Mouse (Mus musculus): ENCODE results near the gene Wrnip1. TPM values are rescaled to one million over a fixed set of nuclear protein-coding genes. Genes with fewer than 3 reads are reported as not detected.

The Wrnip1 gene
- polyA plus RNA-seq, 1 experiment from 2014 or later: 30.2 TPM

DNA sequence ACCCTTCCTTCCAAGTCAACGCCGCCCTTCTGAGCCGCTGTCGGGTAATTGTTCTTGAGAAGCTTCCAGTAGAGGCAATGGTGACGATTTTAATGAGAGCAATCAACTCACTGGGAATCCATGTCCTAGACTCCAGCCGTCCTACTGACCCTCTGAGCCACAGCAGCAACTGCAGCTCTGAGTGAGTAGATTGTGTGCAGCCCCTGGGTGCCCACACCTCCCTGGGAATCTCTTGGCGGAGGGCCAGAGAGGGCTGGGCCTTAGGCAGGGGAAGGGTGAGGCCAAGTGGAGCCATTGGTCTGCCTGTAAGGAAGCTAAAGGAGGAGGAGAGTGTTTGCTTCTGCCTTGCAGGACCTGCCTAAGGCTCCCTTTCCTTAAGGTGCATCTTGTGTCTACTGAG lies 5.0 kb downstream of the Wrnip1 start:
- H3K9me3 ChIP-seq (replicated peaks): no peaks in the 10 kb centered on the region
- H3K4me2 ChIP-seq: no peak overlapping the region
- H3K36me3 ChIP-seq: peaks cover 32% of the 10 kb centered on the region
- WGBS: 71% methylated on average over 7 of the region's 7 CpGs
- H3K27ac ChIP-seq (ENCODE audit: poor library complexity, severe bottlenecking): no peak overlapping the region
- no peaks in the 10 kb centered on the region for H3K27me3 ChIP-seq (replicated peaks)
- no peak for ATAC-seq (ENCODE audit: insufficient number of reproducible peaks, low FRiP score)
- H3K4me3 ChIP-seq: no peak overlapping the region
- no peak overlapping the region for H3K9ac ChIP-seq
- peaks cover 20% of the 10 kb centered on the region for H3K4me1 ChIP-seq (replicated peaks)

DNA sequence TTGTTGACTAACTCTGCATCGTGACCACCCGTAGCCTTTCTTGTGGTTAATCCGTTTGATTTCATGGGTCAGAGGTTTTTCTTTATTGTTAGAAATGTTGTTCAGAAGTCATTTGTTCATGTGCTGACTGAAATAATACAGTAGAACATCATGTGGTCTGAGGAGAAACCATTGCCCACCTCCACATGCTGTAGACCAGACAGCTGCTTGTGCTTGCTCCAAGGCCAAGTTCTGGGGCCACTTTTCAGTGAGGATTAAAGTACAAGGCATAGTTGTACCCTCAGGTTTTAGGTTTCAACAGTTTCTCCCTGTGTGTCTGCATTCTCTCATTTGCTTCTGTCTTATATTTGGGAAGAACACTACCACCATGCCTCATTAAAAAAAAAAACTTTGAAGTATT lies 5.8 kb downstream of the Wrnip1 start:
- no peak for ATAC-seq (ENCODE audit: insufficient number of reproducible peaks, low FRiP score)
- H3K4me3 ChIP-seq: no peak overlapping the region
- H3K36me3 ChIP-seq: peaks cover 32% of the 10 kb centered on the region
- H3K4me2 ChIP-seq: no peak overlapping the region
- 93% methylated on average over 3 of the region's 3 CpGs for WGBS
- H3K4me1 ChIP-seq (replicated peaks): peaks cover 22% of the 10 kb centered on the region
- H3K27me3 ChIP-seq (replicated peaks): no peaks in the 10 kb centered on the region
- H3K9me3 ChIP-seq (replicated peaks): no peaks in the 10 kb centered on the region
- no peak overlapping the region for H3K27ac ChIP-seq (ENCODE audit: poor library complexity, severe bottlenecking)
- H3K9ac ChIP-seq: no peak overlapping the region

DNA sequence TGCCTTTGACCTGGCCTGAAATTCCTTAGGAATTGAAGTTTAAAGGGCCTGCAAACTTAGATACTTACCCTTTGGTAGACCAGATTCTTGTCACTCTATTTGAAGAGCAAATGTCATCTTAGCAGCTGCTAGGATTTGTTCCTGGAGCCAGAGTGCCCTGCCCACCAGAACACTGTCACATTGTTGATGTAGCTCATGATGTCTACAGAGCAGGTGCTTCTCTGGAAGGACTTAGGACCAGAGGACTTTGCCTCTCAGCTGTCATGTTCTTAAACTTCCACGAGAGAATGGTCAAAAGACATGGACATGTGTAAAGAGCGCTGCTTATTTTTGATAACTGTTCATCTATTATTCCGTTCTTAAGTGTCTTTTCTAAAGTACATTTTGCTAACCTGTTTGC lies 17.4 kb downstream of the Wrnip1 start:
- Histone ChIP-seq H3K9me3 (replicated peaks) (no peaks in the 10 kb centered on the region; the same call in 1 of the 2 replicates), H3K4me3 (no peak overlapping the region), H3K4me2 (no peak overlapping the region), H3K4me1 (replicated peaks) (no peaks in the 10 kb centered on the region), H3K27ac (ENCODE audit: poor library complexity, severe bottlenecking) (no peak overlapping the region), H3K9ac (no peak overlapping the region), H3K27me3 (replicated peaks) (no peaks in the 10 kb centered on the region), H3K36me3 (peaks cover 67% of the 10 kb centered on the region)
- ATAC-seq (ENCODE audit: insufficient number of reproducible peaks, low FRiP score): no peak
- WGBS: 89% methylated on average over 3 of the region's 3 CpGs

DNA sequence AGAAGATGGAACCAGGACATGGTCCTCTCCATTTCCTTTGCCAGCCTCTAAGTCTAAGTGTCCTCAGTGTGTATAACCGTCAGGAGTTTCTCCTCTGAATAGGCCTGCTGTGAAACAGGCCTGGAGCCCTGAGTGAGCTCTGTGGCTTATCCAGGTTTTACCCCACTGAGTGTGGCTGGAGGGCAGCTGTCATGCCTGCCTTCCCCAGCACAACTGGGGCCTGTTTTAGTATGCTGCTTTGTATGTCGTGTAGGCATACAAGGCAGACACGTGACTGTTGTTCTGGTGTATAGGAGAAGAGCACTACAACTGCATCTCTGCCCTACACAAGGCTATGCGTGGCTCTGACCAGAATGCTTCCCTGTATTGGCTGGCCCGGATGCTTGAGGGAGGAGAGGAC lies 18.1 kb downstream of the Wrnip1 start:
- 85% methylated on average over 5 of the region's 5 CpGs for WGBS
- Histone ChIP-seq H3K27ac (ENCODE audit: poor library complexity, severe bottlenecking) (no peak overlapping the region), H3K9ac (no peak overlapping the region), H3K36me3 (peaks cover 65% of the 10 kb centered on the region), H3K9me3 (replicated peaks) (no peaks in the 10 kb centered on the region), H3K4me2 (no peak overlapping the region), H3K27me3 (replicated peaks) (no peaks in the 10 kb centered on the region), H3K4me3 (no peak overlapping the region), H3K4me1 (replicated peaks) (no peaks in the 10 kb centered on the region)
- ATAC-seq (ENCODE audit: insufficient number of reproducible peaks, low FRiP score): no peak

DNA sequence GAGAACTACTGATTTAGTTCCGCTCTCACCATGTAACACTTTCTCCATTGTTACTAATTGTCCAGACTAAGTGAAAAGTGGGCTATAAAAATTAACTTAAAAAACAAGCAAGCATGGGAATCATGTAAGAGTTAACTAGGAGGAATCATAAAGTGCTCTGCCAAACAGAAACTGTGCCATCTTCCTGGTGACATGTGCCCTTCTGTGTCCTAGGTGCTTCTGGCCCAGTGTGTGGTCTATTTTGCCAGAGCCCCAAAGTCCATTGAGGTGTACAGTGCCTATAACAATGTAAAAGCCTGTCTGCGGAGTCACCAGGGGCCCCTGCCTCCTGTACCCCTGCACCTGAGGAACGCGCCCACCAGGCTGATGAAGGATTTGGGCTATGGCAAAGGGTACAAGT lies 19.8 kb downstream of the Wrnip1 start:
- no peaks in the 10 kb centered on the region for H3K4me1 ChIP-seq (replicated peaks)
- peaks cover 58% of the 10 kb centered on the region for H3K36me3 ChIP-seq
- ATAC-seq (ENCODE audit: insufficient number of reproducible peaks, low FRiP score): no peak
- 99% methylated on average over 4 of the region's 4 CpGs for WGBS
- no peak overlapping the region for H3K9ac ChIP-seq
- no peak overlapping the region for H3K4me2 ChIP-seq
- no peak overlapping the region for H3K4me3 ChIP-seq
- no peak overlapping the region for H3K27ac ChIP-seq (ENCODE audit: poor library complexity, severe bottlenecking)
- no peaks in the 10 kb centered on the region for H3K9me3 ChIP-seq (replicated peaks)
- H3K27me3 ChIP-seq (replicated peaks): no peaks in the 10 kb centered on the region

DNA sequence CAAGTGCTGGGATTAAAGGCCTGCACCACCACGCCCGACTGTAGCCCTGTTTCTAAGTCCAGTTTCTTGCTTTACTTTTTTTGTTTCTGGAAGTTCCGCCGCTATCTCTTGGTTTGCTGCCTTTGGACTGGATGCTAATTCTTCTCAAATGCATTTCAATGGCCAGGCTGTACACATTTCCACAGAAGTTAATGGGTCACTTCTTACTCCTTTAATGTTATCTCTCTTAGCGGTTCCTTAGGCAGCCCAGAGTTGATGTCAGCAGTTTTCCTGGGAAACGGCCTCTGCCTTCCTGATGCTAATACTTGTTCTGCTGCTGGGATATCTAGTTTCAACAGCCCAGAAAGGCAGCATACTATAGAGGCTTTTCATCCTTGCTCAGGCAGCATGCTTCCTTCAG lies 21.3 kb downstream of the Wrnip1 start:
- WGBS: 71% methylated on average over 6 of the region's 6 CpGs
- ATAC-seq (ENCODE audit: insufficient number of reproducible peaks, low FRiP score): no peak
- H3K4me2 ChIP-seq: no peak overlapping the region

DNA sequence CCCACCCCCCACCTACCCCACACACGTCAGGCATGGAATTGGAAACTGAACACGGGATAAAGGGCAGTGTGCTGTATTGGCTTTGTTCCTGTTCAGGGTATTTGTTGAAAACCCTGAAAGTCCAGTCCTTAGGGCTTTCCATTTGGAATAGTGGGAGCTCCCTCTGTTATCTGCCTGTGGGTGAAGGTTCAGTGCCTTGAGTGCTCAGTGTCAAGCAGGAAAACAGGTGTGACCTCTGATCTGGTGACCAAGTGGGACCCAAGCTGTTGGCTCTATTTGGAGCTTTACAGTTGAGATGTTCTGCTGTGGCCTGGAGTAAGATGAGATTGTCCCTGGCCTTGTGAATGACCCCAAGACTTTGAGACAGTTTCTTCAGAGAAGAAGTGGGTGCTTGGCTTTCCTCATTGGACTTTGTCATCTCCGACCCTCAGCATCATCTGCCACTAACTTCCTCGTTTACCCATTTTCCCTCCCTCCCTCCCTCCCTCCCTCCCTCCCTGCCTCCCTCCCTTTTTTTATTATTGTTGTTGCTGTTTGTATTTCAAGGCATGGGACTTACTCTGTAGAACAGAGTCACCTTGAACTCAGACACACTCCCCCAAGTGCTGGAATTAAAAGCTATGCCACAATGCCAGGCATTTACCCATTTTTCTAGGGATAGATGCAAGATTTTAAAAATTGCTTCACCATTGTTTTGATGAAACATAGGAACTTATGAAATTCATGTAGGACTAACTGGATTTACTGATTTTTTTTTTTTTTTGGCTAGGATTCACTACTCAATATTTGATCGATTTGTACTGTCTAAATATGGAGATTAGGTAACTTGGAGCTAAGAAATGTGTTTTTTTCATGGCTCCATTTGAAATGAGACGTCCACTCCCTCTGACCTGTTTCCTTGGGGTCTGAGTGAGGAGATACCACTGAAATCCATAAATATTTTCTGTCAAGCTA lies 22.8 kb downstream of the Wrnip1 start:
- WGBS: 84% methylated on average over 6 of the region's 6 CpGs
- ATAC-seq (ENCODE audit: insufficient number of reproducible peaks, low FRiP score): no peak
- H3K4me1 ChIP-seq (replicated peaks): 0 out of 2 replicates have a peak, but pooled peaks cover 3% of the 10 kb centered on the region
- no peak overlapping the region for H3K9ac ChIP-seq
- no peak overlapping the region for H3K27ac ChIP-seq (ENCODE audit: poor library complexity, severe bottlenecking)
- H3K27me3 ChIP-seq (replicated peaks): no peaks in the 10 kb centered on the region
- H3K9me3 ChIP-seq (replicated peaks): no peaks in the 10 kb centered on the region
- H3K4me2 ChIP-seq: no peak overlapping the region
- H3K4me3 ChIP-seq: no peak overlapping the region
- peaks cover 35% of the 10 kb centered on the region for H3K36me3 ChIP-seq

More for the DNA sequence above, 21.3 kb downstream of the Wrnip1 start:
- no peak overlapping the region for H3K9ac ChIP-seq
- H3K4me3 ChIP-seq: no peak overlapping the region
- no peaks in the 10 kb centered on the region for H3K27me3 ChIP-seq (replicated peaks)
- no peaks in the 10 kb centered on the region for H3K4me1 ChIP-seq (replicated peaks)
- peaks cover 47% of the 10 kb centered on the region for H3K36me3 ChIP-seq
- H3K27ac ChIP-seq (ENCODE audit: poor library complexity, severe bottlenecking): no peak overlapping the region
- no peaks in the 10 kb centered on the region for H3K9me3 ChIP-seq (replicated peaks)

DNA sequence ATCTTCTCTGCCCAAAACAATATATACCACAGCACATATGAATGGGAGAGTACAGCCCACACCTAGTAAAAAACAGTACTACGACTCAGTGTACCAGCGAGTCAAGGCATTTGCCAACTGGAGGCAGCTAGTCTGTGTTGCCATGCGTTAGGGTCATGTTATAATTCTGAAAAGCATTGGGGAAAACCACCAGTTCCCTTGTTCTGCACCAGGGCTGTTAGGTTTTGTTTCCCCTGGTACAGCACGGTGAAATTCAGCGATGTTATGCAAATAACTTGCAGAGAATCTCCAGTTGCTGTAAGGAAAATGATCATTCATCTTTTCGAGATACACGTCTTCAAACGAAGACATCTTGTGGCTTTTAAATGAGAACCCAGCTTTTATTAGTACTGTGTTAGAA lies 23.7 kb downstream of the Wrnip1 start:
- no peaks in the 10 kb centered on the region for H3K27me3 ChIP-seq (replicated peaks)
- 0 out of 2 replicates have a peak, but pooled peaks cover 3% of the 10 kb centered on the region for H3K4me1 ChIP-seq (replicated peaks)
- H3K36me3 ChIP-seq: peaks cover 27% of the 10 kb centered on the region
- H3K9ac ChIP-seq: no peak overlapping the region
- ATAC-seq (ENCODE audit: insufficient number of reproducible peaks, low FRiP score): no peak
- H3K4me3 ChIP-seq: no peak overlapping the region
- no peak overlapping the region for H3K27ac ChIP-seq (ENCODE audit: poor library complexity, severe bottlenecking)
- 90% methylated on average over 8 of the region's 8 CpGs for WGBS
- H3K9me3 ChIP-seq (replicated peaks): no peaks in the 10 kb centered on the region
- no peak overlapping the region for H3K4me2 ChIP-seq

DNA sequence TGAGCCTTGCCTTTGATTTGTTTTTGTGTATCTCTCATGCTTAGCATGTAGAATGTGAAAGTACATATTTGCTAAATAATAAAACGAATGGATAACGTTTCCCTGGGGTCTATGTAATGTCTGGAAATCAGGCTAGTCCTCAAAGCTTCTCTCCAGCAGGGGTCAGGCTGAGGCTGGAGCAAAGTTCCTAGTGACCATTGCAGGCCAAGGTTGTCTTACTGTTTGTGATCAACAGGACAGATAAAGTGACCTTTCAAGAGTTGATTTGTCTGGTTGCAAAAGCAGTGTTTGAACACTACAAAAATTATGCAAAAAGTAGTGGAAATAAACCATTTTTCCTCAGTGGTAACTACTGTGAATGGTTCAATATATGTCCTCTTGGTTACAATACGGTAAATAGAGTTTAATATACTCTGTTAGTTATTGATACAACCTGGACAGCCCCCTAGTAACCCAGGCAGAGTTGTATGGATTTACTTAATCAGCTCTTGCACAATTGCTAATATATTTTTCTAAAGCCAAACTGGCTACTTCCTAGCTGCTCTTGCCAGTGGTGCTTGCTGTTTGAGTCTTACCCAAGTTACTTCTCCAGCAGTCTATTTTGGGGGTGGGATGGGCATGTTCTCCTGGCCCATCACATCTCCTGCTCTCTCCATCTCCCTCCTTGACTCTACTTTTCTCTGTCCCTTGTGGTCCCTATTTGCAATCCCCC lies 25.4 kb downstream of the Wrnip1 start:
- WGBS: 73% methylated on average over 3 of the region's 3 CpGs
- Histone ChIP-seq H3K36me3 (peaks cover 11% of the 10 kb centered on the region; the same call in 1 of the 2 replicates), H3K27ac (ENCODE audit: poor library complexity, severe bottlenecking) (no peak overlapping the region), H3K4me1 (replicated peaks) (0 out of 2 replicates have a peak, but pooled peaks cover 3% of the 10 kb centered on the region), H3K4me3 (no peak overlapping the region), H3K9ac (no peak overlapping the region), H3K27me3 (replicated peaks) (no peaks in the 10 kb centered on the region), H3K4me2 (no peak overlapping the region), H3K9me3 (replicated peaks) (no peaks in the 10 kb centered on the region)
- no peak for ATAC-seq (ENCODE audit: insufficient number of reproducible peaks, low FRiP score)

DNA sequence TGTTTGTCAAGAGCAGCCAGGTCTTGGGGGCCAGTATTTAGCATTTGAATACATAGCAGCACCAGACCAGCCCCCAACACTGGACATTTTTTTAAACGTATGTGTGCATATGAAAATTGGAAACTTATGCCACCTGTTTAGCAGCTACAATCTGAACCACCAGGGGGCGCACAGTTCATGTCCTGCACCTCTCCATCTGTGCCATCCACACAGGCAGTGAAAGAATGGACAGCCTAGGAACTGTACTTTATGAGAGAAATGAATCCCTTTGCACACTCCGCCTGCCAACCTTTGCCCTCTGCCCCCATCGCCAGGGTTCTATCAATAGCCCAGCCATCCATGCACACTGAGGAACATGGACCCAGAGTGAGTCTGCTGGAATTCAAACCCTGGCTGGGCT lies 26.1 kb downstream of the Wrnip1 start:
- H3K4me1 ChIP-seq (replicated peaks): 0 out of 2 replicates have a peak, but pooled peaks cover 3% of the 10 kb centered on the region
- H3K4me3 ChIP-seq: no peak overlapping the region
- 63% methylated on average over 4 of the region's 4 CpGs for WGBS
- no peak overlapping the region for H3K4me2 ChIP-seq
- no peak for ATAC-seq (ENCODE audit: insufficient number of reproducible peaks, low FRiP score)
- H3K9ac ChIP-seq: no peak overlapping the region
- no peaks in the 10 kb centered on the region for H3K9me3 ChIP-seq (replicated peaks)
- 0 out of 2 replicates have a peak, but pooled peaks cover 8% of the 10 kb centered on the region for H3K36me3 ChIP-seq
- no peak overlapping the region for H3K27ac ChIP-seq (ENCODE audit: poor library complexity, severe bottlenecking)
- no peaks in the 10 kb centered on the region for H3K27me3 ChIP-seq (replicated peaks)

DNA sequence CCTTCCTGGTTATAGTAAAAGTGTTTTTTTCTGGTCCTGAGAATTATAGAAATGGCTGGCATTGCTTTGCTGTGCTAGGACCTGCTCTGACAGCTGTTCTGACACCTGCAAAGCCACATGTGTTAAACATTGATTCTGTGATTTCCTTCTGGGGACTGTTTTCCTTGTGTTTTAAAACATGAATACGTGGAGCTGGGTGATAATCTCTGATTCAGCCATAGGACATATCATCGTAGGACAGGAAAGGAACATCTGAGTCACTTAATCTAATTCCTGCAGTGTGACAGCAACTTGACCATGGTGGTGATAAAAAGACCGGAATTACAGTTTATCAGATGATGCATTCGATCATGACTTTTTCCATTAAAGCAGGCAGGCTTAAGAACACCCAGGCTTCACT lies 27.0 kb downstream of the Wrnip1 start:
- WGBS: 51% methylated on average over 4 of the region's 4 CpGs
- ATAC-seq (ENCODE audit: insufficient number of reproducible peaks, low FRiP score): no peak
- H3K4me3 ChIP-seq: no peak overlapping the region

More for the DNA sequence above, 27.0 kb downstream of the Wrnip1 start:
- no peaks in the 10 kb centered on the region for H3K9me3 ChIP-seq (replicated peaks)
- no peaks in the 10 kb centered on the region for H3K36me3 ChIP-seq
- H3K4me1 ChIP-seq (replicated peaks): 0 out of 2 replicates have a peak, but pooled peaks cover 3% of the 10 kb centered on the region
- no peaks in the 10 kb centered on the region for H3K27me3 ChIP-seq (replicated peaks)
- H3K9ac ChIP-seq: no peak overlapping the region
- no peak overlapping the region for H3K4me2 ChIP-seq
- no peak overlapping the region for H3K27ac ChIP-seq (ENCODE audit: poor library complexity, severe bottlenecking)

Data from heart, embryonic 12.5 days (tissue).